Mouse (Mus musculus) heart, adult 2 months (tissue): ENCODE results near the gene Lnpk.

ENCODE experiments used
- CTCF ChIP-seq: fragments of 200-600 bp; IDR thresholded peaks from 2 replicates; pipeline ENCODE4 v1.8.1; 2022; ENCODE audit warnings: antibody characterized with exemption, mild to moderate bottlenecking, moderate library complexity
- EP300 ChIP-seq: fragments of 200-500 bp; IDR thresholded peaks from 2 replicates; pipeline ENCODE4 v1.6.1; 2011; ENCODE audit warnings: low read depth, low read length, control low read depth; ENCODE audit not compliant: insufficient read depth

GRCm38 (mm10) chr2:74497851-74498250 lies 81.4 kb downstream of the Lnpk start:
- TF ChIP-seq CTCF = no peak
- TF ChIP-seq EP300 = no peak
